Comparison of ENCODE assay signal across 34 mouse cellular contexts in genomic region chr1:161139496-161139895, GRCm38 (mm10). TPM values are rescaled to one million over a fixed set of nuclear protein-coding genes. Genes with fewer than 3 reads are reported as not detected.
DNase-seq lines count a peak whose midpoint lies in the region; ATAC-seq and TF ChIP-seq lines count a peak whose summit lies in the region.
"Had no signal": no experiment of that assay in that cellular context is flagged by ENCODE, and none has a peak within 500 bp of the region (broad histone marks: within the 10 kb centered on the region; RNA-seq: fewer than 3 reads in every experiment).

No protein-coding gene starts in this region.

- H3K27me3 ChIP-seq in kidney, adult 2 months (replicated peaks; ENCODE audit: control insufficient read depth, insufficient read depth, low read length) = no peaks in the 10 kb centered on the region
- H3K27me3 ChIP-seq: embryonic facial prominence, embryonic 12.5 days; kidney, embryonic 15.5 days; neural tube, embryonic 15.5 days had no signal

- WGBS in kidney, adult 2 months = 84% methylated on average over 2 of the region's 2 CpGs

- no peak overlapping the region for H3K27ac ChIP-seq in kidney, adult 2 months (ENCODE audit: insufficient read depth, low read depth, low read length)
- H3K27ac ChIP-seq: embryonic facial prominence, embryonic 12.5 days; heart, adult 2 months; hindbrain, embryonic 14.5 days; kidney, embryonic 15.5 days; layer of hippocampus, adult 2 months; liver, embryonic 15.5 days; neural tube, embryonic 15.5 days had no signal

- no peak overlapping the region for H3K4me3 ChIP-seq in kidney, adult 2 months (ENCODE audit: insufficient read depth, low read depth, low read length)
- H3K4me3 ChIP-seq: embryonic facial prominence, embryonic 12.5 days; heart, adult 2 months; heart, embryonic 12.5 days; kidney, embryonic 15.5 days; layer of hippocampus, adult 2 months; liver, embryonic 15.5 days; neural tube, embryonic 15.5 days had no signal

- no peaks in the 10 kb centered on the region for H3K4me1 ChIP-seq in kidney, adult 2 months (ENCODE audit: control insufficient read depth, insufficient read depth, low read length)
- H3K4me1 ChIP-seq: embryonic facial prominence, embryonic 12.5 days had no signal

- no peaks in the 10 kb centered on the region for H3K36me3 ChIP-seq in kidney, adult 2 months (ENCODE audit: control insufficient read depth, insufficient read depth, low read length)
- H3K36me3 ChIP-seq: embryonic facial prominence, embryonic 12.5 days; heart, embryonic 12.5 days; kidney, embryonic 15.5 days; liver, embryonic 15.5 days; neural tube, embryonic 15.5 days had no signal

- peak; percentile 37 to 51 for DNase-seq in spleen, postnatal 36 days (ENCODE audit: low spot score in 2 of 2)
- no peak for DNase-seq in spleen, postnatal 10 days (ENCODE audit: low spot score in 2 of 2)
- no peak for DNase-seq in kidney, adult 2 months
- no peak for DNase-seq in cerebellum, postnatal 4 days (ENCODE audit: low spot score in 2 of 2)
- DNase-seq: adrenal gland, postnatal 25 days; cerebellum, adult 18-20 months; cerebellum, postnatal 10 days; gastrocnemius, postnatal 25 days; heart, adult 2 months; kidney, adult 11 months; kidney, postnatal 25 days; lung, postnatal 4 days; midbrain, embryonic 14.5 days; spleen, adult 18-20 months had no signal

- peak; percentile 85 for ATAC-seq in common myeloid progenitor, adult 5-6 weeks (replicated peaks; ENCODE audit: low read depth, poor library complexity, severe bottlenecking)
- peak; percentile 89 for ATAC-seq in monocyte, adult 5-6 weeks (replicated peaks; ENCODE audit: insufficient number of reproducible peaks, low FRiP score, low TSS enrichment, poor library complexity, severe bottlenecking)
- ATAC-seq: forebrain, embryonic 14.5 days; inflammation-experienced regulatory T-cells, adult 6 months had no signal

- no peak for TF ChIP-seq CTCF in kidney, adult 2 months (conservative IDR thresholded peaks at IDR 0.05; ENCODE audit: insufficient read depth, insufficient read length, low read depth, low read length)

- TF ChIP-seq POLR2A in kidney, adult 2 months (IDR thresholded peaks at IDR 0.05; ENCODE audit: low read depth, low read length) = no peak

RNA-seq across cellular contexts. Expression of gene Ankrd45, which starts 3.0 kb away (rescaled TPM):
- not detected in 2 replicates for total RNA-seq in common myeloid progenitor, adult 5-6 weeks (2017)
- not detected in 3 replicates for total RNA-seq in monocyte, adult 5-6 weeks (2017)
- polyA plus RNA-seq in kidney, adult 2 months (2012; rRNA removed) = 1.2 and 1.5 TPM in 2 replicates
- total RNA-seq: gastrocnemius, postnatal 25 days; hematopoietic stem cell, adult 5-6 weeks had no signal
- polyA plus RNA-seq: inflammation-experienced regulatory T-cells, adult 6 months had no signal

RNA-seq across cellular contexts. Expression of gene Klhl20, which starts 8.2 kb away (rescaled TPM):
- total RNA-seq in common myeloid progenitor, adult 5-6 weeks (2017) = 17.2 and 22.6 TPM in 2 replicates
- 17.1 to 39.8 TPM (median 20.9 TPM) in 3 replicates for total RNA-seq in monocyte, adult 5-6 weeks (2017)
- polyA plus RNA-seq in kidney, adult 2 months (2012; rRNA removed) = 7.2 and 7.9 TPM in 2 replicates

RNA-seq across cellular contexts. Expression of gene Tex50, which starts 19.6 kb away (rescaled TPM):
- not detected in 2 replicates for total RNA-seq in common myeloid progenitor, adult 5-6 weeks (2017)
- total RNA-seq in monocyte, adult 5-6 weeks (2017) = 2.5 TPM in 1 of 3 replicates, not detected in the others
- polyA plus RNA-seq in kidney, adult 2 months (2012; rRNA removed) = not detected in 2 replicates
- total RNA-seq: adrenal gland, adult 18-20 months; adrenal gland, postnatal 25 days; gastrocnemius, postnatal 25 days; heart, adult 2 months; hematopoietic stem cell, adult 5-6 weeks; layer of hippocampus, adult 2 months; layer of hippocampus, postnatal 25 days; left cerebral cortex, postnatal 36 days had no signal
- polyA plus RNA-seq: brain, embryonic 14.5 days; forebrain, embryonic 14.5 days; heart, adult 2 months; heart, embryonic 12.5 days; heart, postnatal 0 days; inflammation-experienced regulatory T-cells, adult 6 months; limb, embryonic 14.5 days; liver, embryonic 15.5 days; stomach, embryonic 14.5 days; thymus, postnatal 0 days had no signal

Comparison
In these comparisons a context has a peak if more than half of its experiments do, and no peak if none do; other contexts are left out.
1. DNase-seq: peak in spleen, postnatal 36 days (2 of 2); none in spleen, postnatal 10 days (0 of 2), kidney, adult 2 months (single experiment) and cerebellum, postnatal 4 days (0 of 2).